Mouse (Mus musculus) forebrain, embryonic 14.5 days (tissue): Measurements from ENCODE around the gene Celf5. TPM values are rescaled to one million over a fixed set of nuclear protein-coding genes. Genes with fewer than 3 reads are reported as not detected.

Source experiments
- ATAC-seq: fragments of 200-750 bp; cut with Nextera tagmentation; 2 replicates; pipeline ENCODE4 v1.8.0; 2017; ENCODE audit warnings: mild to moderate bottlenecking, moderate library complexity
- DNase-seq: peaks from one replicate; pipeline ENCODE4 v3.0.0-alpha.2; 2015; ENCODE audit warnings: low spot score
- H3K27ac ChIP-seq: fragments of 300-500 bp; sonication (generic); 2 replicates; pipeline ENCODE4 v1.5.1; 2014; ENCODE audit warnings: low read depth, mild to moderate bottlenecking, control low read depth, low read length, moderate library complexity
- H3K27me3 ChIP-seq: fragments of 300-500 bp; sonication (generic); replicated peaks from 2 replicates; pipeline ENCODE4 v1.6.1; 2014; ENCODE audit warnings: low read length, control low read depth, mixed read lengths; ENCODE audit not compliant: control insufficient read depth, insufficient read depth
- H3K36me3 ChIP-seq: fragments of 300-500 bp; sonication (generic); 2 replicates; pipeline ENCODE4 v1.6.1; 2014; ENCODE audit warnings: low read length, control low read depth; ENCODE audit not compliant: control insufficient read depth, insufficient read depth
- H3K4me1 ChIP-seq: fragments of 300-500 bp; sonication (generic); 2 replicates; pipeline ENCODE4 v1.6.1; 2014; ENCODE audit warnings: antibody characterized with exemption, low read length, control low read depth; ENCODE audit not compliant: control insufficient read depth, insufficient read depth
- H3K4me2 ChIP-seq: fragments of 300-500 bp; sonication (generic); 2 replicates; pipeline ENCODE4 v1.6.1; 2014; ENCODE audit warnings: mild to moderate bottlenecking, control low read depth, low read length
- H3K4me3 ChIP-seq: fragments of 300-500 bp; sonication (generic); 2 replicates; pipeline ENCODE4 v1.5.1; 2014; ENCODE audit warnings: low read depth, low read length, control low read depth
- H3K9ac ChIP-seq: fragments of 300-500 bp; sonication (generic); 2 replicates; pipeline ENCODE4 v1.6.1; 2014; ENCODE audit warnings: mild to moderate bottlenecking, low read length, control low read depth, moderate library complexity
- H3K9me3 ChIP-seq: fragments of 300-500 bp; sonication (generic); replicated peaks from 2 replicates; pipeline ENCODE4 v1.6.1; 2016; ENCODE audit warnings: low read length, control low read depth, mixed read lengths; ENCODE audit not compliant: control insufficient read depth
- WGBS: fragments of 180-500 bp; shearing (Covaris S2); extraction: QIAGEN DNeasy Blood & Tissue Kit; methylation state at CpG from one replicate; pipeline ENCODE4 v1.1.7; 2014; 5-methylcytosine and 5-hydroxymethylcytosine counted together
- polyA plus RNA-seq: library from polyadenylated mRNA; unstranded; fragments of >200 nt; fragmentation: Nextera tagmentation; extraction: Ambion mirVana; gene quantifications from 2 replicates; pipeline ENCODE4 v1.2.1, GENCODE M21; 2014

Celf5 gene
- polyA plus RNA-seq, 1 experiment from 2014 or later, result 57.9 TPM

- WGBS, result 84% methylated on average over 5 of the region's 5 CpGs
- Histone ChIP-seq H3K9me3 (no peaks in the 10 kb centered on the region), H3K4me1 (peaks cover 28% of the 10 kb centered on the region), H3K27ac (no peak overlapping the region), H3K4me2 (no peak overlapping the region), H3K36me3 (peaks cover 38% of the 10 kb centered on the region), H3K9ac (no peak overlapping the region), H3K4me3 (no peak overlapping the region), H3K27me3 (no peaks in the 10 kb centered on the region)
- DNase-seq (no peak), ATAC-seq (no peak)
Observed at GRCm38 (mm10) chr10:81469253-81469652, 13.3 kb downstream of the Celf5 start.

DNA sequence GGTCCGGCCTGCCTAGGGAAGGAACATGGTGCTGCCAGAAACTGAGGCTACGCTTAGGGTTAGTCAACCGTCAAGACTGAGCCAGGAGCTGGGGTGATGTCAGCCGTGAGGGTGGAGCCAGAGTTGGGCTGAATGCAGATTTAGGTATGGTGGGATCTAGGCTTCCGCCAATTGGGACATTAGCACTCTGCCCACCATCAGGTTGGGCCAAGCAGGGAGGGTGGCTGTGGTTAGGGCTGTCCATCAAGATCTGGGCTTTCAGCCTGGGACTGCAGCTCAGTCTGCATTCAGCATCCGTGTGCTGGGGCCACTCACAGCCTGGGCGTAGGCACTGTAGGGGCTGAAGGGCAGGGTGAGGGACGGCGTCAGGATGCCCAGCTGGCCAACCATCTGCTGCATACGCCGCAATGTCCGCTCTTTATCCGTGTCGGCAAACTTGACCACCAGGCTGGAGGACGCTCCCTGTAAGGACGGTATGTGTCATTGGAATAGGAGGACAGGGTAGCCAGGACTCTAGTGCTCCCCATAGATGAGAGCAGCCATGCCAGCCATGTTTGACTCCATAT is 14.8 kb downstream of the Celf5 start:
- H3K27me3 ChIP-seq, result peaks cover 9% of the 10 kb centered on the region
- ATAC-seq, result no peak

DNA sequence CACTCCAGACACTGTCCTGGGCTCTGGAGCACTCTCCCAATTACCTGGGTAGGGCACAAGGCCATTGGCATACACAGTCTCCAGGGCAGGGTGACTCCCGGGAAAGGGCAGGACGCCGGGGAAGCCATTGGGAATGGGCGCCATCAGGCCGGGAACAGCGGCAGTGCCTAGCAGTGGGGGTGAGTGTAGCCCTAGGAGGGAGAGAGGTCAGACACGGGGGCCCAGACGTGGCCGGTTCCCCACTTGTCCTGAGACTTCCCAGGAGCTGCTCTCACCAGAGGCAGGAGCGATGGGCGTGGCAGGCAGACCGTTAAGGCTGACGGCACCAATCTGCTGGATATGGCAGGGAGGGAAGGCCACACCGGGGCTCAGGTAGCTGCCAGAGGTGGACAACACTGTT is 15.6 kb downstream of the Celf5 start:
- H3K9me3 ChIP-seq, result no peaks in the 10 kb centered on the region
- ATAC-seq, result no peak
- no peak overlapping the region for H3K9ac ChIP-seq
- H3K27me3 ChIP-seq, result peaks cover 18% of the 10 kb centered on the region
- peaks cover 17% of the 10 kb centered on the region for H3K4me1 ChIP-seq
- WGBS, result 77% methylated on average over 14 of the region's 14 CpGs
- H3K4me2 ChIP-seq, result no peak overlapping the region
- no peak overlapping the region for H3K4me3 ChIP-seq
- H3K36me3 ChIP-seq, result peaks cover 43% of the 10 kb centered on the region
- H3K27ac ChIP-seq, result no peak overlapping the region
- DNase-seq, result no peak

More for the DNA sequence above, 14.8 kb downstream of the Celf5 start:
- H3K9me3 ChIP-seq, result no peaks in the 10 kb centered on the region
- H3K4me3 ChIP-seq, result no peak overlapping the region
- peaks cover 38% of the 10 kb centered on the region for H3K36me3 ChIP-seq
- DNase-seq, result no peak
- no peak overlapping the region for H3K9ac ChIP-seq
- 87% methylated on average over 16 of the region's 16 CpGs for WGBS
- no peak overlapping the region for H3K27ac ChIP-seq
- peaks cover 23% of the 10 kb centered on the region for H3K4me1 ChIP-seq
- no peak overlapping the region for H3K4me2 ChIP-seq

DNA sequence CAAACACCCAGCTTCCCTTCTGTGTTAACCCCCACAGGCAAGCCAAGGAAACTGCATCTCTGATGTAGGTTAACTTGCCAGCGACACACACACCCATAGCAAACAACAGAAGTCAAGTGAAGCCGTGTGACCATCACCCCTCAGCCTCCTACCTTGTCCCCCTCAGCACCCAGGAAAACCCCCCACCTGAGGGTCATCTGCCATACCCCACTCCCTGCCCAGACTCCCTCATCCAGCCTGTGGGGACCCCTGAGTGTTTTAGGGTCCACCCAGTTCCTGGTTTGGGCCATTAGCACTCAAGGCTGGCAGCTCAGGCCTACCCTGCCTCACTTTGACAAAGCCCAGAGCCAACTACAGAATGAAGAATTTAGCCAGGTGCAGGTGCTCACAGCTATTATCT is 16.4 kb downstream of the Celf5 start:
- no peak for DNase-seq
- no peak overlapping the region for H3K4me2 ChIP-seq
- no peak overlapping the region for H3K27ac ChIP-seq
- H3K9me3 ChIP-seq, result no peaks in the 10 kb centered on the region
- H3K36me3 ChIP-seq, result peaks cover 45% of the 10 kb centered on the region
- ATAC-seq, result no peak
- H3K27me3 ChIP-seq, result peaks cover 20% of the 10 kb centered on the region
- no peak overlapping the region for H3K9ac ChIP-seq
- 93% methylated on average over 2 of the region's 2 CpGs for WGBS
- H3K4me1 ChIP-seq, result peaks cover 11% of the 10 kb centered on the region
- no peak overlapping the region for H3K4me3 ChIP-seq

DNA sequence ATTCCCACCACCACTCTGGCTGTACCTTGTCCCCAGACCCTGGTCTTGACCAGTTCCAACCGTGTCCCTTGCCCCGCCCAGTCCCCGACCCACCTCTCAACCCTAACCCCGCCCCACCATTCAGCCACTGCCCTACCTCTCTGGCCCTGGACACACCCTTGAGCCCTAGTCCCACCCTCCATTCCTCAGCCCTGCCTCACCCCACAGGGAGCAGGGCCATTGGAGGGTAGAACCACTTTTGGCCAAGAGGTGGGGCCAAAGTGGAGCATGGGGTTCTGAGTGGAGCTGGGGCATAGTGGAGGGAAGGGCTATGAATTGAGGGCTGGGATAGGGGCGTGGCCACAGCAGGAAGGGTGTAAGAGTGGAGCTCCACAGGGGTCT is 17.3 kb downstream of the Celf5 start:
- DNase-seq, result no peak
- H3K4me3 ChIP-seq, result no peak overlapping the region
- peaks cover 4% of the 10 kb centered on the region; the same call in 1 of the 2 replicates for H3K4me1 ChIP-seq
- peaks cover 28% of the 10 kb centered on the region for H3K27me3 ChIP-seq
- H3K4me2 ChIP-seq, result no peak overlapping the region
- no peak overlapping the region for H3K27ac ChIP-seq
- peak; percentile 13; the same call in 1 of the 2 replicates for ATAC-seq
- H3K9ac ChIP-seq, result no peak overlapping the region
- H3K9me3 ChIP-seq, result no peaks in the 10 kb centered on the region
- WGBS, result 4% methylated on average over 5 of the region's 5 CpGs
- H3K36me3 ChIP-seq, result peaks cover 45% of the 10 kb centered on the region

DNA sequence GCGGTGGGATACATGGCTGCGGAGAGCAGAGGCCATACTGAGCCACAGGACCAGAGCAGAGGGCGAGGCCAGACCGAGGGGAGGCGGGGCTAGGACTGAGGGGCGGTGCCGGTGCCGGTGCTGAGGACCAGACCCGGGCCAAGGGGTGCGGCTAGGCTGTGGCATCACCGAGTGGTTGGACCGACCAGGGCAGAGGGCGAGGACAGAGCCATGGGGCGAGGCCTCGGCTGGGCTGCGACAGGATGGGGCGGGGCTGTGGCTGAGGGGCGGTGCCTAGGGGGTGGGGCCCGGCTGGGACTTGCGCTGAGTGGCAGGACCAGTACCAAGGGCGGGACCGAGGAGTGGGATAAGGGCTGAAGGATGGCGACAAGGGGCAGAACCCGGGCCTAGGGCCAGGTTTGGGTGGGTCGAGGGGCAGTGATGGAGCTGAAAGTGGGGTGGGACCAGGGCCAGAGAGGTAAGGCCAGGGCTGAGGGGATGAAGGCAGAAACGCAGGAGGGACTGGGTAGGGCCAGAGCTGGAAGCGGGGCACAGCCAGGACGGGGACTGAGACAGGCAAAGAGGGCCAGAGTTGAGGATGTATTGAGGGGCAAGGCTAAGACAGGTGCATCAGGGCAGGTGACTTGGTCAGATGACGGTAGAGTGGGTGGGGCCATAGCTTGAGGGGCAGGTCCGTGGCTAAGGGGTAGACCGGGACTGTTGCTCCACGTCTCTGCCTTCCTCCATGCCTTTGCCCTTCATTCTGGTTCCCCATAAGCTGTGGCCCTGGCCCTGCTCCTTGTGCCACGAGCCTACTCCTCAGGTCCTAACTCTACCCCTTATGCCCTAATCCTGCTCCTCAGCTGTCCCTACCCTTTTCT is 17.9 kb downstream of the Celf5 start:
- Histone ChIP-seq H3K27me3 (peaks cover 34% of the 10 kb centered on the region), H3K9ac (peak overlapping the region; percentile 43), H3K4me1 (peaks cover 4% of the 10 kb centered on the region; the same call in 1 of the 2 replicates), H3K36me3 (peaks cover 45% of the 10 kb centered on the region), H3K27ac (no peak overlapping the region), H3K4me3 (peak overlapping the region; percentile 27), H3K9me3 (no peaks in the 10 kb centered on the region), H3K4me2 (peak overlapping the region; percentile 51)
- peak; percentile 52 for DNase-seq
- WGBS, result 2% methylated on average over 33 of the region's 33 CpGs
- ATAC-seq, result peak; percentile 85

DNA sequence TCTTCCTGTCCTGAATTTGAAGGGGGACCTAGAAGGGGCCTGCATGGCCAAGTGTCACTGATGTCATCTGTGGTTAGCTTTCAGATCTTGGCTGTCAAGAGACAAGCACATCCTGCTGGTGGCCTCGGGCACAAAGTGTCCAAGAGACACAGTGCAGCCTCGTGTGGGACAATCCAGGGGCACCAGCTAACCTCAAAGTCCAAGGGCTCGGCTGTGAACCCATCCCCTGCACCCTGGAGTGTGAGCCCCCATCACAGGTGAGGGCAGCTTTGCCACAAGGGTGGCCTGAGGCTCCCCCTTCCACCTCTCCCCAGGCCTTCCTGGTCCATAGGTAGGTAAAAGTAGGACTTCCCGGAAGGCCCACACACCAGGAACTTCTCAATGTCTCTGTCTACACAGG is 19.0 kb downstream of the Celf5 start:
- peaks cover 4% of the 10 kb centered on the region; the same call in 1 of the 2 replicates for H3K4me1 ChIP-seq
- WGBS, result 74% methylated on average over 4 of the region's 4 CpGs
- DNase-seq (no peak), ATAC-seq (no peak)
- H3K27ac ChIP-seq, result no peak overlapping the region
- H3K36me3 ChIP-seq, result peaks cover 39% of the 10 kb centered on the region
- H3K4me3 ChIP-seq, result no peak overlapping the region
- H3K9ac ChIP-seq, result no peak overlapping the region
- peaks cover 36% of the 10 kb centered on the region for H3K27me3 ChIP-seq
- H3K9me3 ChIP-seq, result no peaks in the 10 kb centered on the region
- no peak overlapping the region for H3K4me2 ChIP-seq

DNA sequence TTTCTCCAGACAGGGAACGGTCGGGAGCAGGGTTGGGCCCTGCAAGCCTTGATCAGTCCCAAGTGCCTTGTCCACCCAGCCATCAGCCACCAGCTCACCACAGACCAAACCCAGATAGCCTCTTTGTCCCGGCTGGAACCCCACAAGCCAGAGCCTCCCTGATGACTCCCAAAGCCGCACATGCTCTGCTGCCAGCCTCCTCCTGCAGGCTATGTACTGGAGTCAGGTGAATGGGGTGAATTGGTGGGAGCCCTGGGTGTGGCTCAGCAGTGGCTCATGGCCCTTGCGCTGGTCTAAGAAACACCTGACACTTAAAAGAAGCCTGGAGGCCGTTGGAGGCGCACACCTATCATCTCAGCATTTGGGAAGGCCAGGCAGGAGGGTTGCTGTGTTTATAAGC is 19.6 kb downstream of the Celf5 start:
- 79% methylated on average over 7 of the region's 7 CpGs for WGBS
- H3K4me1 ChIP-seq, result peaks cover 4% of the 10 kb centered on the region; the same call in 1 of the 2 replicates
- DNase-seq (no peak), ATAC-seq (no peak)
- H3K4me2 ChIP-seq, result no peak overlapping the region
- peaks cover 39% of the 10 kb centered on the region for H3K27me3 ChIP-seq
- no peaks in the 10 kb centered on the region for H3K9me3 ChIP-seq
- H3K4me3 ChIP-seq, result no peak overlapping the region
- H3K9ac ChIP-seq, result no peak overlapping the region
- no peak overlapping the region for H3K27ac ChIP-seq
- peaks cover 34% of the 10 kb centered on the region for H3K36me3 ChIP-seq

GRCm38 (mm10) chr10:81462415-81462804 is 20.1 kb downstream of the Celf5 start:
- peaks cover 4% of the 10 kb centered on the region; the same call in 1 of the 2 replicates for H3K4me1 ChIP-seq
- no peak overlapping the region for H3K9ac ChIP-seq
- H3K9me3 ChIP-seq, result no peaks in the 10 kb centered on the region
- H3K27ac ChIP-seq, result no peak overlapping the region
- no peak overlapping the region for H3K4me2 ChIP-seq
- 37% methylated on average over 7 of the region's 7 CpGs for WGBS
- peaks cover 30% of the 10 kb centered on the region for H3K36me3 ChIP-seq
- peaks cover 39% of the 10 kb centered on the region for H3K27me3 ChIP-seq
- ATAC-seq (no peak), DNase-seq (no peak)
- H3K4me3 ChIP-seq, result no peak overlapping the region
